10 mouse cellular contexts compared by ENCODE assay signal in the genomic region with DNA sequence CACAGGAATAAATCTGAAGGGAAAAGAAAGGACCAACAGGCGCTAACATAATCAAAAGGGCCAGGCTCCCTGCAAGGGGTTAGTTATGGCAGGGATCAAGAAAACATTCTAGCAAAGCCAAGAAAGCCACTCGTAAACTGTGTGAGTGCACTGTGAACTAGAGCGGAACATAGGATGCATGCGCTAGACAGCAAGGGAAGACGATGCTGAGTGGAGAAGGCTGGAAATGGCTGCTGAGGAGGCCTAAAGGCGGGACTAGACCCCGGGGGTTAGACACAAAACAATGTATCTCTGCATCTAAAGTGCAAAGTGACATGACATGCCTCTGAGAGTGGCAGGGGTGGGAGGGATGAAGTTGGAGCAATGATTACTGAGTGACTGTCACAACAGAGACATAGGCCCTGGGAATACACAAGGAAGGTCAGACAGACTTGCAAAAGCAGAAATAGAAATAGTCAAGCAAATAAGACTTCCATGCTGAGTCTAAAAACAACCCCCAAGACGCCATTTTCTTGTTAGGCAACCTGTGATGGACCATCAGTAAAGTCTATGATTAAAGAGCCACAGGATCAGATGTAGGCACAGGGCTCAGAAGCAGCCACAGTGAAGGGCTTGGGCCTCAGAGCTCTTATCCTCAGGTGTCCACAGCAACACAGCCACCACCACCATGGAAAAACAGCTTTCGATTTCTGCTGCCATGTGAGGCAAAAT. TPM values are rescaled to one million over a fixed set of nuclear protein-coding genes. Genes with fewer than 3 reads are reported as not detected.
DNase-seq lines count a peak whose midpoint lies in the region; ATAC-seq lines count a peak whose summit lies in the region.
"Had no signal": no experiment of that assay in that cellular context is flagged by ENCODE, and none has a peak within 500 bp of the region (broad histone marks: within the 10 kb centered on the region; RNA-seq: fewer than 3 reads in every experiment).

No protein-coding gene starts in this region.

- WGBS in kidney, embryonic 16.5 days = 44% methylated on average over 9 of the region's 9 CpGs
- WGBS in embryonic facial prominence, embryonic 15.5 days = 40% methylated on average over 9 of the region's 9 CpGs
- WGBS in hindbrain, embryonic 16.5 days = 25% methylated on average over 9 of the region's 9 CpGs
- 23% methylated on average over 9 of the region's 9 CpGs for WGBS in neural tube, embryonic 14.5 days

- no peak overlapping the region for H3K4me3 ChIP-seq in kidney, embryonic 16.5 days (ENCODE audit: low read length)
- H3K4me3 ChIP-seq in embryonic facial prominence, embryonic 15.5 days (replicated peaks) = no peak overlapping the region
- H3K4me3 ChIP-seq in hindbrain, embryonic 16.5 days (ENCODE audit: low read length) = no peak overlapping the region
- no peak overlapping the region for H3K4me3 ChIP-seq in neural tube, embryonic 14.5 days (ENCODE audit: low read depth, low read length)

- H3K36me3 ChIP-seq in kidney, embryonic 16.5 days (ENCODE audit: insufficient read depth, low read length) = no peaks in the 10 kb centered on the region
- H3K36me3 ChIP-seq in embryonic facial prominence, embryonic 15.5 days = no peaks in the 10 kb centered on the region
- no peaks in the 10 kb centered on the region for H3K36me3 ChIP-seq in hindbrain, embryonic 16.5 days (ENCODE audit: control insufficient read depth, insufficient read depth, low read length)
- no peaks in the 10 kb centered on the region for H3K36me3 ChIP-seq in neural tube, embryonic 14.5 days (ENCODE audit: control insufficient read depth, insufficient read depth, low read length)

- no peak for DNase-seq in kidney, postnatal 4 days
- DNase-seq in layer of hippocampus, postnatal 36 days = no peak
- no peak for DNase-seq in left cerebral cortex, postnatal 14 days (ENCODE audit: low spot score in 2 of 2)
- no peak for DNase-seq in urinary bladder, adult 18-20 months (ENCODE audit: low spot score in 2 of 2)

- H3K27me3 ChIP-seq in kidney, embryonic 16.5 days (ENCODE audit: insufficient read depth, low read length) = no peaks in the 10 kb centered on the region
- H3K27me3 ChIP-seq in embryonic facial prominence, embryonic 15.5 days = no peaks in the 10 kb centered on the region
- H3K27me3 ChIP-seq in hindbrain, embryonic 16.5 days (replicated peaks; ENCODE audit: control insufficient read depth, insufficient read depth, low read length) = no peaks in the 10 kb centered on the region
- no peaks in the 10 kb centered on the region for H3K27me3 ChIP-seq in neural tube, embryonic 14.5 days (ENCODE audit: control insufficient read depth, insufficient read depth, low read length)

- peaks cover 65% of the 10 kb centered on the region for H3K4me1 ChIP-seq in kidney, embryonic 16.5 days (ENCODE audit: insufficient read depth, low read length)
- peaks cover 33% of the 10 kb centered on the region for H3K4me1 ChIP-seq in embryonic facial prominence, embryonic 15.5 days
- peaks cover 41% of the 10 kb centered on the region for H3K4me1 ChIP-seq in hindbrain, embryonic 16.5 days (ENCODE audit: control insufficient read depth, insufficient read depth, low read depth, low read length)
- H3K4me1 ChIP-seq in neural tube, embryonic 14.5 days (ENCODE audit: control insufficient read depth, insufficient read depth, low read length) = peaks cover 49% of the 10 kb centered on the region

- H3K27ac ChIP-seq in kidney, embryonic 16.5 days (ENCODE audit: low read length) = 0 out of 2 replicates have a peak overlapping the region, but pooled peaks have one; percentile 33
- H3K27ac ChIP-seq in embryonic facial prominence, embryonic 15.5 days (replicated peaks) = peak overlapping the region; percentile 86
- peak overlapping the region; percentile 75 for H3K27ac ChIP-seq in hindbrain, embryonic 16.5 days (ENCODE audit: low read depth, low read length)
- H3K27ac ChIP-seq in neural tube, embryonic 14.5 days (ENCODE audit: low read depth, low read length) = peak overlapping the region; percentile 72

- no peak overlapping the region for H3K4me2 ChIP-seq in kidney, embryonic 16.5 days (replicated peaks; ENCODE audit: low read depth, low read length)
- no peak overlapping the region for H3K4me2 ChIP-seq in embryonic facial prominence, embryonic 15.5 days (replicated peaks)
- H3K4me2 ChIP-seq in hindbrain, embryonic 16.5 days (ENCODE audit: low read length) = no peak overlapping the region
- H3K4me2 ChIP-seq in neural tube, embryonic 14.5 days (ENCODE audit: low read depth, low read length) = no peak overlapping the region

- no peaks in the 10 kb centered on the region for H3K9me3 ChIP-seq in kidney, embryonic 16.5 days (ENCODE audit: low read length)
- no peaks in the 10 kb centered on the region for H3K9me3 ChIP-seq in embryonic facial prominence, embryonic 15.5 days (replicated peaks)
- no peaks in the 10 kb centered on the region for H3K9me3 ChIP-seq in hindbrain, embryonic 16.5 days (ENCODE audit: control insufficient read depth, low read length)
- H3K9me3 ChIP-seq in neural tube, embryonic 14.5 days (ENCODE audit: control insufficient read depth, low read length) = no peaks in the 10 kb centered on the region
- H3K9me3 ChIP-seq: G1E had no signal

- intact Hi-C loops in left cerebral cortex, postnatal 14 days (cut with DNase I) = no loop called here

- peak; percentile 47; the same call in 1 of the 2 replicates for ATAC-seq in kidney, embryonic 16.5 days (ENCODE audit: low FRiP score, low TSS enrichment)
- ATAC-seq in embryonic facial prominence, embryonic 15.5 days (ENCODE audit: insufficient number of reproducible peaks, low FRiP score, low TSS enrichment, low read depth) = no peak
- ATAC-seq in hindbrain, embryonic 16.5 days = peak; percentile 60; the same call in 1 of the 2 replicates
- ATAC-seq in neural tube, embryonic 14.5 days (ENCODE audit: low read depth) = no peak; the same call in 1 of the 2 replicates

- no peak overlapping the region for H3K9ac ChIP-seq in kidney, embryonic 16.5 days (replicated peaks; ENCODE audit: low read length)
- no peak overlapping the region for H3K9ac ChIP-seq in embryonic facial prominence, embryonic 15.5 days
- H3K9ac ChIP-seq in hindbrain, embryonic 16.5 days (ENCODE audit: low read depth, low read length) = no peak overlapping the region; the same call in none of the 2 replicates
- H3K9ac ChIP-seq in neural tube, embryonic 14.5 days (replicated peaks; ENCODE audit: low read depth, low read length) = no peak overlapping the region

RNA-seq across cellular contexts. Expression of gene Rnf169, which starts 14.1 kb away (rescaled TPM):
- 5.6 and 6.1 TPM in 2 replicates for polyA plus RNA-seq in kidney, embryonic 16.5 days (2015; fragmentation: Nextera tagmentation; extraction: Ambion mirVana)
- polyA plus RNA-seq in embryonic facial prominence, embryonic 15.5 days (2015; fragmentation: Nextera tagmentation; extraction: Ambion mirVana) = 5.4 and 5.6 TPM in 2 replicates
- polyA plus RNA-seq in hindbrain, embryonic 16.5 days (2015; fragmentation: Nextera tagmentation; extraction: Ambion mirVana) = 4.1 and 4.2 TPM in 2 replicates
- 6.2 and 7.2 TPM in 2 replicates for polyA plus RNA-seq in neural tube, embryonic 14.5 days (2014; fragmentation: Nextera tagmentation; extraction: Ambion mirVana)
- total RNA-seq in layer of hippocampus, postnatal 36 days (2021) = 10 to 100 TPM; 24.6 to 29.5 TPM
- 10 to 100 TPM; 39.3 to 52.1 TPM for total RNA-seq in left cerebral cortex, postnatal 14 days (2021)

RNA-seq across cellular contexts. Expression of gene Chrdl2, which starts 39.8 kb away (rescaled TPM):
- 0.90 and 0.95 TPM in 2 replicates for polyA plus RNA-seq in kidney, embryonic 16.5 days (2015; fragmentation: Nextera tagmentation; extraction: Ambion mirVana)
- polyA plus RNA-seq in embryonic facial prominence, embryonic 15.5 days (2015; fragmentation: Nextera tagmentation; extraction: Ambion mirVana) = 1.8 and 1.9 TPM in 2 replicates
- polyA plus RNA-seq in hindbrain, embryonic 16.5 days (2015; fragmentation: Nextera tagmentation; extraction: Ambion mirVana) = 0.88 and 1.1 TPM in 2 replicates
- 0.54 and 0.72 TPM in 2 replicates for polyA plus RNA-seq in neural tube, embryonic 14.5 days (2014; fragmentation: Nextera tagmentation; extraction: Ambion mirVana)
- under 1 TPM; 0.47 to 0.58 TPM for total RNA-seq in layer of hippocampus, postnatal 36 days (2021)
- total RNA-seq in left cerebral cortex, postnatal 14 days (2021) = under 1 TPM in 1 of 2 experiments, not detected in 1; 0.32 TPM
- total RNA-seq: neutrophil, adult 5-6 weeks had no signal
- polyA plus RNA-seq: G1E had no signal

Comparison
In these comparisons a context has a peak if more than half of its experiments do, and no peak if none do; other contexts are left out.
1. ATAC-seq: peak in kidney, embryonic 16.5 days (single experiment) and hindbrain, embryonic 16.5 days (single experiment); none in embryonic facial prominence, embryonic 15.5 days (single experiment) and neural tube, embryonic 14.5 days (single experiment).
2. H3K27ac ChIP-seq: peak in every context shown above with its lines; median percentile 86 in embryonic facial prominence, embryonic 15.5 days; 75 in hindbrain, embryonic 16.5 days; 72 in neural tube, embryonic 14.5 days; 33 in kidney, embryonic 16.5 days.